Mouse (Mus musculus) spleen, postnatal 14 days (tissue): ENCODE data around the gene Pfdn5.

ENCODE experiments used
- DNase-seq, 2 experiments: peaks; one replicate each; pipeline ENCODE4 v3.0.0; 2021 to 2022; ENCODE audit warnings: low spot score in 2 of 2

Pfdn5 gene

GRCm38 (mm10) chr15:102370727-102371126, 44.8 kb downstream of the Pfdn5 start:
- no peak for DNase-seq

- DNase-seq: peak; percentile 24 to 32
These were observed 50.7 kb downstream of the Pfdn5 start for GRCm38 (mm10) chr15:102376453-102377162.

- DNase-seq: peak; percentile 70 to 82
These were observed 51.2 kb downstream of the Pfdn5 start for GRCm38 (mm10) chr15:102377163-102377543.

- DNase-seq: no peak
These were observed 51.9 kb downstream of the Pfdn5 start for GRCm38 (mm10) chr15:102377810-102378262.
